Comparison of ENCODE assay signal across 12 mouse cellular contexts in the genomic region with DNA sequence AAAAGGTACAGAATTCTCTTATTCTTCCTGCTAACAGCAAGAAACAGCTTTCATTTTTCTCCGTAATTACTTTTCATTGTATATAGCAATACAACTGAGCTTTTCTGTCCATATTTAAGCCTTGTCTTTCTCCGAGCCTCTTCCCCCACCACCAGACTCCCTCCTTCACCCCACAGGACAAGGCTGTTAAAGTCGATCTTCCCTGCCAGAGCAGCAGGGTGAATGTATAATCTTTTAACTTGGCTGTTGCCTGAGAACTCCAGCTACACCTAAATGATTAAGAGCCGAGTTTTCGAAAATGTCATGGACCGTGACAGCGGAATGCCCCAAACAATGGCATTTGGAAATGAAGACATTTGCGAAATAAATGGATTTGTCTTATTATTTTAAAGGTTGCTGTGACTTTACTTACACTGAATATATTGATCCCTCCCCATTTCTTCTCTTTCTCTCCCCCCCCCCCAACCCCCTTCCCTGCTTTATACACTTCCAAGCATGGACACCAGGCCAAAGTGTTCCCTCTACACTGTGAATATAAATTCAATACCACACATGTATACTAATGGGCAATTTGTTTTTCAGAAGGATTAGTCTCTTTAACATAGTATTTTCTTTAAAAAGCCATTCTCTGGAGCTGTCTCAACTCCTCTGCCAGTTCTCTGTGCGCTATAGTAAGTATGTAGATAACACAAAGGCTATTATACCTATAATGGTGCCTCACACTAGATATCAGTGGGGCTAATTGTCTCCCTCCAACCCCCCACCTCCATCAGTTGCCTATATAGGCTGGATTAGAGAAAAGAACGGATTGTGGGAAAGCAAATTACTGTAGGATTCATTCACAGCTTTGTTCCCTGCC.
A peak's percentile ranks its signal among the peaks of the same experiment; 100 is the strongest.
DNase-seq lines count a peak whose midpoint lies in the region; ATAC-seq and TF ChIP-seq lines count a peak whose summit lies in the region.
"Had no signal": no experiment of that assay in that cellular context is flagged by ENCODE, and none has a peak within 500 bp of the region (broad histone marks: within the 10 kb centered on the region; RNA-seq: fewer than 3 reads in every experiment).

No protein-coding gene starts in this region.

- H3K4me2 ChIP-seq in forebrain, embryonic 14.5 days (ENCODE audit: low read length), result peak overlapping the region; percentile 25
- H3K4me2 ChIP-seq in hindbrain, postnatal 0 days (ENCODE audit: low read depth, low read length), result no peak overlapping the region
- peak overlapping the region; percentile 2; the same call in 1 of the 2 replicates for H3K4me2 ChIP-seq in midbrain, embryonic 12.5 days (replicated peaks)
- H3K4me2 ChIP-seq: embryonic facial prominence, embryonic 12.5 days had no signal

- H3K4me3 ChIP-seq in forebrain, embryonic 14.5 days (ENCODE audit: low read depth, low read length), result no peak overlapping the region
- no peak overlapping the region for H3K4me3 ChIP-seq in hindbrain, postnatal 0 days (ENCODE audit: low read length)
- no peak overlapping the region for H3K4me3 ChIP-seq in midbrain, embryonic 12.5 days
- H3K4me3 ChIP-seq: embryonic facial prominence, embryonic 12.5 days had no signal

- peak; percentile 14 to 28 for DNase-seq in cerebellum, postnatal 10 days
- DNase-seq in forebrain, embryonic 14.5 days (ENCODE audit: low spot score), result no peak
- DNase-seq in hindbrain, postnatal 0 days (ENCODE audit: low spot score), result peak; percentile 20
- no peak for DNase-seq in ovary, postnatal 36 days (ENCODE audit: low spot score)
- DNase-seq in thymus, postnatal 0 days (ENCODE audit: low spot score), result no peak
- no peak for DNase-seq in heart, postnatal 25 days (ENCODE audit: low spot score)
- DNase-seq: adrenal gland, adult 2 months; heart, adult 18-20 months; heart, postnatal 10 days had no signal

- H3K27me3 ChIP-seq in forebrain, embryonic 14.5 days (replicated peaks; ENCODE audit: control insufficient read depth, insufficient read depth, low read length), result no peaks in the 10 kb centered on the region
- no peaks in the 10 kb centered on the region for H3K27me3 ChIP-seq in hindbrain, postnatal 0 days (ENCODE audit: insufficient read depth, low read length)
- H3K27me3 ChIP-seq in midbrain, embryonic 12.5 days, result no peaks in the 10 kb centered on the region; the same call in 1 of the 2 replicates
- H3K27me3 ChIP-seq: embryonic facial prominence, embryonic 12.5 days had no signal

- no peaks in the 10 kb centered on the region for H3K36me3 ChIP-seq in forebrain, embryonic 14.5 days (ENCODE audit: control insufficient read depth, insufficient read depth, low read length)
- H3K36me3 ChIP-seq in hindbrain, postnatal 0 days (ENCODE audit: insufficient read depth, low read length), result no peaks in the 10 kb centered on the region
- no peaks in the 10 kb centered on the region for H3K36me3 ChIP-seq in midbrain, embryonic 12.5 days
- H3K36me3 ChIP-seq: embryonic facial prominence, embryonic 12.5 days had no signal

- intact Hi-C loops in heart, postnatal 25 days (cut with DNase I), result no loop called here

- TF ChIP-seq CTCF in hindbrain, postnatal 0 days (IDR thresholded peaks at IDR 0.05; ENCODE audit: low read depth), result no peak

- no peaks in the 10 kb centered on the region for H3K9me3 ChIP-seq in forebrain, embryonic 14.5 days (replicated peaks; ENCODE audit: control insufficient read depth, low read length)
- H3K9me3 ChIP-seq in hindbrain, postnatal 0 days (ENCODE audit: low read length), result no peaks in the 10 kb centered on the region
- H3K9me3 ChIP-seq in midbrain, embryonic 12.5 days, result no peaks in the 10 kb centered on the region
- H3K9me3 ChIP-seq: embryonic facial prominence, embryonic 12.5 days had no signal

- ATAC-seq in cerebellum, adult (ENCODE audit: insufficient number of reproducible peaks, low FRiP score, low TSS enrichment), result no peak
- ATAC-seq in forebrain, embryonic 14.5 days, result peak; percentile 73
- ATAC-seq in hindbrain, postnatal 0 days, result no peak
- ATAC-seq in midbrain, embryonic 12.5 days (ENCODE audit: low FRiP score, low read depth), result no peak

- peak overlapping the region; percentile 76 for H3K27ac ChIP-seq in forebrain, embryonic 14.5 days (ENCODE audit: low read depth, low read length)
- peak overlapping the region; percentile 49 for H3K27ac ChIP-seq in hindbrain, postnatal 0 days
- H3K27ac ChIP-seq in midbrain, embryonic 12.5 days (replicated peaks), result peak overlapping the region; percentile 50
- H3K27ac ChIP-seq: embryonic facial prominence, embryonic 12.5 days had no signal

- 30% methylated on average over 10 of the region's 10 CpGs for WGBS in forebrain, embryonic 14.5 days
- WGBS in hindbrain, postnatal 0 days, result 43% methylated on average over 10 of the region's 10 CpGs
- WGBS in midbrain, embryonic 12.5 days, result 42% methylated on average over 10 of the region's 10 CpGs

- H3K4me1 ChIP-seq in forebrain, embryonic 14.5 days (ENCODE audit: control insufficient read depth, insufficient read depth, low read length), result peaks cover 16% of the 10 kb centered on the region
- H3K4me1 ChIP-seq in hindbrain, postnatal 0 days (ENCODE audit: insufficient read depth, low read length), result peaks cover 13% of the 10 kb centered on the region; the same call in 1 of the 2 replicates
- peaks cover 25% of the 10 kb centered on the region for H3K4me1 ChIP-seq in midbrain, embryonic 12.5 days

- H3K9ac ChIP-seq in forebrain, embryonic 14.5 days (ENCODE audit: low read length), result peak overlapping the region; percentile 2; the same call in 1 of the 2 replicates
- H3K9ac ChIP-seq in hindbrain, postnatal 0 days (replicated peaks; ENCODE audit: low read length), result no peak overlapping the region
- H3K9ac ChIP-seq in midbrain, embryonic 12.5 days (replicated peaks), result no peak overlapping the region
- H3K9ac ChIP-seq: embryonic facial prominence, embryonic 12.5 days had no signal

Comparison
In these comparisons a context has a peak if more than half of its experiments do, and no peak if none do; other contexts are left out.
1. DNase-seq: peak in cerebellum, postnatal 10 days (2 of 2) and hindbrain, postnatal 0 days (single experiment); none in forebrain, embryonic 14.5 days (single experiment), ovary, postnatal 36 days (single experiment), thymus, postnatal 0 days (single experiment) and heart, postnatal 25 days (single experiment).
2. Peak in every context shown above with its lines, with median percentiles within 50 percentile points of each other: H3K27ac ChIP-seq.